Mouse (Mus musculus) megakaryocyte, adult 5-6 weeks (primary cell): ENCODE results near the gene Ddi2. TPM values are rescaled to one million over a fixed set of nuclear protein-coding genes. Genes with fewer than 3 reads are reported as not detected.
A peak's percentile ranks its signal among the peaks of the same experiment; 100 is the strongest.

ENCODE experiments used
- ATAC-seq: 2 replicates; pipeline ENCODE4 v1.8.0; 2016; ENCODE audit warnings: mild to moderate bottlenecking, inconsistent platforms; ENCODE audit not compliant: poor library complexity, severe bottlenecking
- total RNA-seq, 2 experiments: library from RNA; stranded (forward) in 1 of 2; stranded (reverse) in 1 of 2; fragments of 153-499, 151-499 nt in 1 of 2; fragments of 221-1000, 200-1000 nt in 1 of 2; gene quantifications; 2 replicates each; pipeline versions ENCODE4 v1.2.3 to v1.2.4; 2015 to 2017

Ddi2 gene
- total RNA-seq, 2 experiments from 2014 or later = 25.2 to 37.6 TPM

- no peak for ATAC-seq
Measured at GRCm38 (mm10) chr4:141746578-141747346, 23.5 kb upstream of the Ddi2 start, which contains the start of gene Agmat. TSS of gene Agmat (plus strand) at chr4:141746672.

GRCm38 (mm10) chr4:141742381-141742780, 19.2 kb upstream of the Ddi2 start:
- ATAC-seq = no peak

- no peak for ATAC-seq
Measured at GRCm38 (mm10) chr4:141741856-141742255, 18.6 kb upstream of the Ddi2 start.

GRCm38 (mm10) chr4:141738015-141738414, 14.8 kb upstream of the Ddi2 start:
- no peak for ATAC-seq

- peak; percentile 45 for ATAC-seq
Measured at GRCm38 (mm10) chr4:141736856-141737255, 13.6 kb upstream of the Ddi2 start.

GRCm38 (mm10) chr4:141735206-141735560, 12.0 kb upstream of the Ddi2 start:
- no peak for ATAC-seq

- ATAC-seq = peak; percentile 96
Measured at GRCm38 (mm10) chr4:141734446-141735205, 11.4 kb upstream of the Ddi2 start.

- 0 out of 2 replicates have a peak, but pooled peaks have one; percentile 26 for ATAC-seq
Measured at GRCm38 (mm10) chr4:141731766-141732165, 8.5 kb upstream of the Ddi2 start.

GRCm38 (mm10) chr4:141730401-141730800, 7.2 kb upstream of the Ddi2 start:
- ATAC-seq = no peak

- ATAC-seq = no peak
Measured at GRCm38 (mm10) chr4:141729266-141729665, 6.0 kb upstream of the Ddi2 start.

- no peak for ATAC-seq
Measured at GRCm38 (mm10) chr4:141725738-141726137, 2.5 kb upstream of the Ddi2 start.

GRCm38 (mm10) chr4:141725277-141725676, 2.1 kb upstream of the Ddi2 start:
- no peak for ATAC-seq

- ATAC-seq = peak; percentile 28; the same call in 1 of the 2 replicates
Measured at GRCm38 (mm10) chr4:141724594-141724993, 1.4 kb upstream of the Ddi2 start.

- ATAC-seq = no peak
Measured at GRCm38 (mm10) chr4:141723673-141724068, 452 bp upstream of the Ddi2 start.

- no peak for ATAC-seq
Measured at GRCm38 (mm10) chr4:141721961-141722360, 1.3 kb downstream of the Ddi2 start.

GRCm38 (mm10) chr4:141720761-141721523, 2.3 kb downstream of the Ddi2 start:
- no peak for ATAC-seq

GRCm38 (mm10) chr4:141719304-141719703, 3.9 kb downstream of the Ddi2 start:
- ATAC-seq = no peak

- ATAC-seq = no peak
Measured at GRCm38 (mm10) chr4:141717633-141718032, 5.6 kb downstream of the Ddi2 start.

- no peak for ATAC-seq
Measured at GRCm38 (mm10) chr4:141715027-141715426, 8.2 kb downstream of the Ddi2 start.

- ATAC-seq = peak; percentile 61
Measured at GRCm38 (mm10) chr4:141713598-141714142, 9.5 kb downstream of the Ddi2 start.

GRCm38 (mm10) chr4:141711250-141711649, 12.0 kb downstream of the Ddi2 start:
- ATAC-seq = no peak
